Mouse (Mus musculus) gastrocnemius, postnatal 25 days (tissue): ENCODE measurements around the gene Pcyt1a. TPM values are rescaled to one million over a fixed set of nuclear protein-coding genes. Genes with fewer than 3 reads are reported as not detected.
"Not testable (repeated sequence)": the region's sequence is repeated elsewhere in the genome, so short reads cannot be mapped to it uniquely, and the experiment has no call there.

ENCODE experiments used
- DNase-seq: peaks from one replicate; pipeline ENCODE4 v3.0.0; 2022
- total RNA-seq, 2 experiments: library from RNA; stranded (reverse); gene quantifications; 1 replicate in 1 of 2; 2 replicates in 1 of 2; pipeline ENCODE4 v1.2.3; 2021

Pcyt1a gene
- total RNA-seq, 2 experiments from 2014 or later: 95.5 to 104 TPM

- no peak for DNase-seq
Measured at GRCm38 (mm10) chr16:32433138-32433537, 2.4 kb downstream of the Pcyt1a start.

GRCm38 (mm10) chr16:32434066-32434465, 3.3 kb downstream of the Pcyt1a start:
- DNase-seq: peak; percentile 41

GRCm38 (mm10) chr16:32434691-32435090, 4.0 kb downstream of the Pcyt1a start:
- no peak for DNase-seq

GRCm38 (mm10) chr16:32436657-32437056, 5.9 kb downstream of the Pcyt1a start:
- DNase-seq: no peak

GRCm38 (mm10) chr16:32437266-32437665, 6.5 kb downstream of the Pcyt1a start:
- peak; percentile 18 for DNase-seq

- DNase-seq: no peak
Measured at GRCm38 (mm10) chr16:32441432-32441831, 10.7 kb downstream of the Pcyt1a start.

- DNase-seq: not testable (repeated sequence)
Measured at GRCm38 (mm10) chr16:32444615-32445014, 13.9 kb downstream of the Pcyt1a start.

- DNase-seq: no peak
Measured at GRCm38 (mm10) chr16:32445558-32445957, 14.8 kb downstream of the Pcyt1a start.

GRCm38 (mm10) chr16:32446563-32447138, 15.9 kb downstream of the Pcyt1a start:
- DNase-seq: no peak

GRCm38 (mm10) chr16:32449665-32450064, 18.9 kb downstream of the Pcyt1a start:
- no peak for DNase-seq

- no peak for DNase-seq
Measured at GRCm38 (mm10) chr16:32450133-32450532, 19.4 kb downstream of the Pcyt1a start.

- no peak for DNase-seq
Measured at GRCm38 (mm10) chr16:32453102-32453501, 22.4 kb downstream of the Pcyt1a start.

GRCm38 (mm10) chr16:32454646-32455045, 23.9 kb downstream of the Pcyt1a start:
- no peak for DNase-seq

- DNase-seq: no peak
Measured at GRCm38 (mm10) chr16:32456086-32456485, 25.4 kb downstream of the Pcyt1a start.

- no peak for DNase-seq
Measured at GRCm38 (mm10) chr16:32456761-32457160, 26.0 kb downstream of the Pcyt1a start.

- DNase-seq: peak; percentile 71
Measured at GRCm38 (mm10) chr16:32457589-32458386, 27.1 kb downstream of the Pcyt1a start.

- DNase-seq: no peak
Measured at GRCm38 (mm10) chr16:32460518-32460917, 29.8 kb downstream of the Pcyt1a start.

- no peak for DNase-seq
Measured at GRCm38 (mm10) chr16:32461713-32462112, 31.0 kb downstream of the Pcyt1a start.

- no peak for DNase-seq
Measured at GRCm38 (mm10) chr16:32462950-32463349, 32.2 kb downstream of the Pcyt1a start.

- no peak for DNase-seq
Measured at GRCm38 (mm10) chr16:32463426-32463825, 32.7 kb downstream of the Pcyt1a start.

- DNase-seq: no peak
Measured at GRCm38 (mm10) chr16:32464908-32465307, 34.2 kb downstream of the Pcyt1a start.

GRCm38 (mm10) chr16:32468488-32468887, 37.8 kb downstream of the Pcyt1a start:
- no peak for DNase-seq

- no peak for DNase-seq
Measured at GRCm38 (mm10) chr16:32469404-32470105, 38.8 kb downstream of the Pcyt1a start.
